Mouse (Mus musculus): ENCODE measurements around the gene Abhd15.
"Not testable (repeated sequence)": the region's sequence is repeated elsewhere in the genome, so short reads cannot be mapped to it uniquely, and the experiment has no call there.

Abhd15 gene

DNA sequence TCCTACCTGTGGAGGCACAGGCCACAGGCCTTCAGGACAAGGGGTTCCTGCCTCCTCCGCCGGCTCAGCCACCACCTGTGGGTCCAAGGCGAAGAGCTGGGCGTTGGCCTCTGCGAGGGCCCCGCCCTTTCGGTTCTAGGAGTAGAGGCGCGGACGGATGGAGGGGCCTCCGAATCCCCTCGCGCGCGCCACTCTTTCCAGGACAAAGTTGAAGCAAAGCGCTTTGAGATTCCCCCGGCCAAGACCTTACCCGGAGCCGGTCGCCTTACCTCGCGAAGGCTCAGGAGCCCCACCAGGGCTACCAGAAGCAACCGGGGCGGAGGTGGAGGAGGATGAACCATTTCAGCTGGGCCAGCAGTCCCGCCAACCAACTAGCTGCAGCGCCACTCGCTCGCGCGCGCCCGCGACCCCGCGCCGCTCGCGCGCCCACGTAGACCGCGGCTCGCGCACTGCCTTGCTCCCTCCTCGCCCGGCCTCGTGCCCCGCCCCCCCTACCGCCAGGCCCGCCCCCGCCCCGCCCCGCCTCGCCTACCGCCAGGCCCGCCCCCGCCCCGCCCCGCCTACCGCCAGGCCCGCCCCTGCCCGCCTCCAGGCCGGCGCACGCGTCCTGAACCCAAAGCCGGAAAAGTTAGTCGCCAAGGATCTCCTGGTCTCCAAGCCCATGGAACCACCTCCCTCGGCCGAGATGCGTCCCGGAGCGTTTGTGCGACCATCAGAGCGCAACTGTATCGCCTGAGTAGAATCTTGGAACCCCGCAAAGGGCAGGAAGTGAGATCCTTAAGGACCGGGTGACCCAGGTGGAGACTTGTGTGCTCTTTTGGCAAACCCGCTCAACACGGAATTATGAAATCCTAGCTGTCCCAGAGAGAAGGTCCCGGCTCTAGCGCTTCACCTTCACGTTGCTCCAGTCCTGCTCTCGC, 1.8 kb upstream of the Abhd15 start:
- peak; percentile 92 for DNase-seq

DNA sequence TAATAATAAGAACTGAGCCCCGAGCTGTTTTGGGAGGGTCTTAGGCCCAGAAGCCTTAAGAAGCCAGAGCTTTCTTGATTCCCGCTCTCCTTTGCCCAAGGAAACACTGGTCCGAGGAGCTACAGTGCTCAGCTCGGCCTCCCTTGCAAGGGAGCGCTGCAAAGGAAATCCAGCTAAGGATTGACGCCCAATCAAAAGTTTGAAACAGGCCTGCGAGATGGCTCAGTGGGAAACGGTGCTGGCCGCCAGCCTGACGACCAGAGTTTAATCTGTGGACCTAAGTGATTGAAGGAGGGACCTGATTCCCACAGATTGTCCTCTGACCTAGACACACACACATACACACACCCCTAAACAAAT, 1.1 kb upstream of the Abhd15 start:
- DNase-seq: peak; percentile 28

DNA sequence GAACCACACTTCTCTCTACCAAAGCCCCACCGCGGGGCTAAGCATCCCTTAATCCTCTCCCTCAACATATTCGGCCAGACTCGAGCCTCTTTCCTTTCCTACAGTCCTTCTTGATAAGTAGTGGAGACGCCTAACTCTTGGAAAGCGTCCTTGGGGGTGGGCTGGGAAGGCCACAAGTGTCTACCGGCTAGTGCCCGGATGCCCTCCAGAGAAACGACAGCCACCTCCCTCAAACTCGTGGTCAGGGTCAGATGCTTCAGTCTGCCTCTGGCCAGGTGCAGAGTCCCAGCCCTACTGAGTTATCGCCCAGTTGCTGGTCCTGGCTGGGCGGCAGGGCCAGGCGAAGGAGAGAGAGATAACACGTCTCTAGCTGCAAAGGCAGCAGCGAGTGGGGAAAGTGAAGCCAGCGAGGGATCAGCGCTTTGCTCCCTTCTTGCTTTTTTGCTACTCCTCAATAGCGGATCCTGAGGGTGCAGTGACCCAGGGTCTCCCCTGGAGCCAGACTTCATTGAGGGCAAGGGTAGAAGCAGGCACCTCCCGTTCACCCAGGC, 565 bp upstream of the Abhd15 start:
- DNase-seq: peak; percentile 34

DNA sequence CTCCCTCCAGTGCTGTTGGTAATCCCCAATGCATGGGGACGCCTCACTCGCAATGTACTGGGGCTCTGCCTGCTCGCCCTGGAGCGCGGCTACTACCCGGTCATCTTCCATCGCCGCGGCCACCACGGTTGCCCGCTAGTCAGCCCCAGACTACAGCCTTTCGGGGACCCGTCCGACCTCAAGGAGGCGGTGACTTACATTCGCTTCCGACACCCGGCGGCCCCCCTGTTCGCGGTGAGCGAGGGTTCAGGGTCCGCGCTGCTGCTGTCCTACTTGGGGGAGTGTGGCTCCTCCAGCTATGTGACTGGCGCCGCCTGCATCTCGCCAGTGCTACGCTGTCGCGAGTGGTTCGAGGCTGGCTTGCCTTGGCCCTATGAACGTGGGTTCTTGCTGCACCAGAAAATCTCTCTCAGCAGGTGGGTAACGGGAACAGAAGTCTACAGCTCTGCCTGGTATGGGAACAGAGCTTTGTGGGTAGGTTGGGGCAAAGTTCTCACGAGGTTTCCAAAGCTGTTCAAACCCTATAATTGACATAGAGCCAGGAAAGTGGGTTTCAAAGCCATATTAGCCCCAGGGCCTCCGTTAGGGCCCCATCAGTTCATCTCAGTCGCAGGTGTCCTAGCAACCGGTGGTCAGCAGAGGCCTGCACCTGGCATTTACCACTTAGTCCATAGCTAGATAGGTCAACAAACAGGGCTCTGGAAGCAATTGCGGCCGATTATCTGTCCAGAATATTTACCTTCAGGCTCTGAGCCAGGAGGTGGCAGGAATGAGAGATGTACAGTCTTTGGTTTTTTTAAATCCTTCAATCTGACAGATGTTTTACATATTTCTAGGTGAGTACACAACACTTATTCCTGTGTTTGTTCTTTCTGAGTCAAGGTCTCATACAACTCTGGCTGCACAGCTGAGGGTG, 974 bp downstream of the Abhd15 start, which contains the start of gene Trp53i13:
Gene Trp53i13 (minus strand): TSS at position 344 of the 916 bp plus-strand sequence.
- DNase-seq: no peak

DNA sequence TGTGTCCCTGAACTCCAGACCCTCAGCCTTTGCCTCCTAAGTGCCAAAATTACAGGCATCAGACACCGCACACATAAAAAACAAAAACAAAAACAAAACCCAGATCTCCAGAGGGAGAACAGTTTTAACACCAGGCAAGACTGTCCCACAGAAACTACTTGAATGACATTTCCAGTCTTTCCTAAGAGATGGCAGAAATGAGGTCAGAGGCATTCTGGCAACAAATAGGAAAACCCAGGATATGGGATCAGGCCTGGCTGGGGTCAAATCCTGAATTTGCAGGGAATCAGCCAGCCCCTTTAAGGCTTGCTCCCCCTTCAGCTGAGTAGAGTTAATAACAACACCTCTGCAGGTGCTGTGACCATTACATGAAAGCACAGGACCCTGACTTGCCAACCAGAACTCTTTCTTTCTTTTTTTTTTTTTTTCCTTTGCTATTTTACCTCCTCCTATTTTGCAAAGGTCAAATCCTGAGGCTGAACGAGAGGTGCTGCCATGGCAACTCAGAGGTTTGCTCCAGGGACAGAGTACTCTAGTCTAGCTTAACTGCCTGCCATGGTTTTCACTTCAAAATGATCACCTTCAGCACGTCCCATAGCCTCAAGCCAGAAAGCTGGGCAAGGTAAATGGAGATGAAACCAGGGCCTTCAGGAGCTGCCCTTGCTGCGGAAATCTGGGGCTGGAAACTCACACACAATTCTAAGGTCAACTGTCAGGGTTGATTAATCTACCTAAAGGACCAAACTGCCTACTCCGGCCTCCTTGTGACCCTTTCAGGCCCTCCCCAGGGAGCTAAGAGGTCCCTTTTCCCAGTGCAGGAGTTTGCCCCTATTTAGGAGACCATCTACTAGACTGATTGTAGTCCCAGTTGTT, 1.9 kb downstream of the Abhd15 start:
- no peak for DNase-seq

DNA sequence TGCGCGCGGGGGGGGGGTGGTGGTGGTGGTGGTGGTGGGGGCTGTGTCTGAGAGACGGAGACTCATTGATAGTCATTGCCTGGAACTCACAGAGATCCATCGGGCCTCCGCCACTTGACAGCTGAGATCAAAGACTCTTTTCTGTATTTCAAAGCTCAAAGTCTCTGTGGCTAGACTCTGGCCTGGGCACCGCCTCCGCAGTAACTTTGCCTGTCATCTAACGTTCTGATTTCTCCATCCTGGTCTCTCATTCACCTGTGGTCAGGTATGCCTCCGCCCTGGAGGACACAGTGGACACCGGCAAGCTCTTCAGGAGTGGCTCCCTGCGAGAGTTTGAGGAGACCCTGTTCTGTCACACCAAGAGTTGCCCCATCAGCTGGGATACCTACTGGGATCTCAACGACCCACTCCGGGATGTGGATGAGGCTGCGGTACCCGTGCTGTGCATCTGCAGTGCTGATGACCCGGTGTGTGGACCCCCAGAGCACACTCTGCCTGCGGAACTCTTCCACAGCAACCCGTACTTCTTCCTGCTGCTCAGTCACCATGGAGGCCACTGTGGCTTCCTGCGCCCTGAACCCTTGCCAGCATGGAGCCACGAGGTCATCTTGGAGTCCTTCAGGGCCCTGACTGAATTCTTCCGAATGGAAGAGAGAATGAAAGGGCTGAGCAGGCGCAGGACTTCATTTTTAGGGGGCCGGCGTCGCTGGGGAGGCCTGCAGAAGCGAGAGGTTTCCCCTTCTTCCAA, 3.3 kb downstream of the Abhd15 start:
- no peak for DNase-seq

DNA sequence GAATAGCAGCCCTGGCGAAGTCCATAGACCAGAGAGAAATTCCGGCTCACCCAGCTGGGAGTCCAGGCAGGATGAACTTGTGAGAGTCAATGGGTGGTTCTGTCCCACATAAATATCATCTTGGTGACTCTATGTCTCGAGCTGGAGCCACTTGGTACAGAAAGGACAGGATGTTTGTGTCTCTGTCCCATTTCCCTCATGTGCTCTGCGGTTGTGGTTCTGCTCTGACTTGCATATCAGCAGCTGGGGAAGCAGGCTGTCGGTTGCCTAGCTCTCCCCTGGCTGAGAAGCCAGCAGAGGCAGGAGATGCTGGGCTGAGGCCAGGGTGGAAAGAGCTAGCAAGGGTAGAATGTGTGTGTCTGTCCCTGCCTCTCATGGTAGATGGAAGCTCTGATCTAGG, 4.1 kb downstream of the Abhd15 start, which contains the start of gene Gm10392:
Gene Gm10392 (minus strand): TSS at position 156 of the 400 bp plus-strand sequence.
- DNase-seq: no peak

DNA sequence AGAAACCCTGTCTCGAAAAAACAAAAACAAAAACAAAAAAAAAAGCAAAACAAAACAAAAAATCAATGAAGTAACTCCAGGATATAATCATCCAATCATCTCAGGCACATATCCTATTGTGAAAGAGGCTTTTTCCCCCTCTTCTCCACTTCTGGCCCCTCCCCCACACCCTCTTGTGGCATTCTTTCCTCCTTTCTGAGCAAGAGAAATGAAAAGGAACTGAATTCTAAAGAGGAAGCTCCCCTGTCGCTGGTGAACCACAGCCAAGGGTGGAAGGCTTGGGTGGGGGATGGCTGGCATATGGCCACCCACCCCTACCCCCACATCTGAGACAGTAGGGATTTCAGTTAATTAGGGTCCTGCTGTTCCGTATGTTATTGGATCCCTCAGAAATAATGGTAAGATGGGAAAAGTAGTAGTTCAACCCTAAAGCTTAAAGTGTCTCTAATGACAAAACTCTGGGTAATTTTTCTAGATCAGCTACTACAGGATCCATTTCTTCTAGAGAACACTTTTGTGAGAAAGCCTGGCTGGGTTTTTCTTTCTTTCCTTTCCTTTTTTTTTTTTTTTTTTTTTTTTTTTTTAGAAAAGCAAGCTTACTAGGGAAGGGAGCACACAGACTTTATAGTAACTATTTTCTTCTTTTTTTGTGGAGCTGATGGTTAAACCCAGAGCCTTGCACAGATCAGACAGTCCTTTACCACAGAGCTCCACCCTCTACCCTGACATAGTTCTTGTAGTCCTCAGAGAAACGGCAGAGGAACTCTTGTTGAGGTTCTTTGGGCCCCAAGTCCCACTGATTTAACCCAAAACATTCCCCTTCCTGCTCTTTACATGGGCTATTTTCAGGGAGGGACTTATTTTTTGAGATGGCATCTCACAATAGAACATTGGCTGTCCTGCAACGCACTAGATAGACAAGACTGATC, 5.9 kb downstream of the Abhd15 start:
- no peak for DNase-seq

DNA sequence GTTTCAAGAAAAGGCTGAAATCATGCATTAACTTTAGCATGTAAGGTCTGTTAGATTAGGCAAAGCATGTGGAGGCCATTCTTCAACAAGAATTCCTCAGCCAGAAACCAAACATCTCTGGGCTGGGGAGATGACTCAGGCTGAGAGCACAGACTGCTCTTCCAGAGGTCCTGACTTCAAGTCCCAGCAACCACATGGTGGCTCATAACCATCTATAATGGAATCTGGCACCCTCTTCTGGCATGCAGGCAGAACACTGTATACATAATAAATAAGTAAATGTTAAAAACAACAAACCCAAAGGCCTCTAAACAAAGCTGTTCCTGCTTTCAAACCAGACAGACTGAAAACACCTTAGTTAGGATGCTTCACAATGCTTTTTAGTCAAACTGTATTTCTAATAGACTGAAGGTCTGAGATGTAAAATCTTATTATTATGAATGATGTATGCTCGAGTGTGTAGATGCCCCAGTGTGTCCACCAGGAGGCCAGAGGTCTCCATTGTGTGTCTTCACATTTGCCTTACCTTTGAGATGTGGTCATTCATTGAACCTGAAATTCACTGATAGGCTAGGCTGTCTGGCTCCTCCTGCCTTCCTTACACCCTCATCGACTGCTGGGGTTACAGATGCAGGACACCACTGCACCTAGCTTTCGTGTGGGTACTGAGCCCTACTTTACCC, 11.0 kb downstream of the Abhd15 start:
- DNase-seq: no peak

DNA sequence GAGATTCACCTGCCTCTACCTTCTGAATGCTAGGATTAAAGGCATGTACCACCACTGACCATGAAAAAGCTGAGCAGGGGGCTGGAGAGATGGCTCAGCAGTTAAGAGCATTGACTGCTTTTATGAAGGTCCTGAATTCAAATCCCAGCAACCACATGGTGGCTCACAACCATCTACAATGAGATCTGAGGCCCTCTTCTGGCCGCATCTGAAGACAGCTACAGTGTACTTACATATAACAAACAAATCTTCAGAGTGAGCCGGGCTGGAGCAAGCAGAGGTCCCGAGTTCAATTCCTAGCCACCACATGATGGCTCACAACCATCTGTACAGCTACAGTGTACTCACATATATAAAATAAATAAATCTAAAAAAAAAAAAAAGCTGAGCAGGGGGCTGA, 13.5 kb downstream of the Abhd15 start:
- not testable (repeated sequence) for DNase-seq

DNA sequence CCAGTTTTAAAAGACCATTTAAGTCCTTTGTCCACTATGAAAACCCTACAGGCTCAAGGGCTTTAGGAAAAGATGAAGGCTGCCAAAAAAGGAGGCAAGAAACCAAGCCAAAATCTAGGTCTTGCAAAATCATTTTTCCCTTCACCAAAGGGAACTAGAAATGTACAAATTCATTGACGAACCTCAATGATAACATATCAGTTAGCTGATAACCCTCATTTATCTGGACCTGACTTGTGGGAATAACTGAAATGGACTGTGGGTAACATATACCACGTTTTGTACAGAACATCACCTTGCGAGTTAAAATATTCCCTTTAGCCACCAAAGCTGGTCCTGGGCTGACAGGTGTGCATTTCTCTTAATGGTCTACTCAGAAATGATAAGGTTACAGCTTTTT, 14.7 kb downstream of the Abhd15 start:
- DNase-seq: no peak

DNA sequence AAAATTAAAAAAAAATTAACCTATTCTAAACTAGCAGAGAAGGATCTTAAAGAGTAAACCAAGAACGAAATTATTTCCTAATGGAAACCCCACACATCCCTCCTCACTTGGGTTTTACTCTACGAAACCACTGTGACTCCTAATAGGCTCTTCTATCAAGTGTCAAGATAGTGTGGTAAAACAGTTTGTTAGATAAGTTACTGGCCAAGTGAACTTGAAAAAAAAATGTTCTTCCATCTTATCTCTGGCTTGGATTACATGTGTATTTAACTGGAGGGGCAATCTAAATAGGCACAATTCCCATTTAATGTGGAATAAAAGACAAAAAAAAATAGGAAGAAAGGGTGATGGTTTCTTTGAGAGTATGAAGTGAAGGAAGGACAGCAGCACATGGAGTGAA, 15.9 kb downstream of the Abhd15 start:
- DNase-seq: no peak

DNA sequence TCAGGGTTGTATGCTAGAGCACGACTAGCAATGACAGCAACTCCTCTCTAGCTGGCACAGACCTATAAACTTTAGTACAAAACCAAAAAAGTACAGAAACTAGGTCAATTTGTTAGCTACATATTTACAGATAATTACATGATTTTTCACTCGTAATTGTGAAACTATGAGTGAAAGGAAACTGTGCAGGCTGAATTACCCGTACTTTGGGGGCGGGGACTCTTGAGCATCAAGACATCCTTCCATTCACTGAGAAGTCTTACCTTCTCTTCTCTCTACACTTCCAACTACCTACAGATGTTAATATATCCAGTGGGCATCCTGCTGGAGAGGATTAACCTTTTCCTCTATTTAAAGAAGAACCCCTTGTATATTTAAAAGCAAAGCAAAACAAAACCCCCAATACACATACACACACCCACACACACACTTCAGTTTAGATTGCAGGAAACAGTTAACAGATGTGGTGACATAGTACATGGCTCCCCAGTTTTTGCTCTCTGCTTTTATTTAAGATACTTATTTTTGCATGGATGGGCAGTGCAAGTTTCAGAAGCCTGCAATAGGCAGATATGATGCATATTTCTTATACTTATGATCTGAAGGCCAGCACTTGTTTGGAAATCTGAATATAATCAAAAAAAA, 17.4 kb downstream of the Abhd15 start:
- DNase-seq: no peak

DNA sequence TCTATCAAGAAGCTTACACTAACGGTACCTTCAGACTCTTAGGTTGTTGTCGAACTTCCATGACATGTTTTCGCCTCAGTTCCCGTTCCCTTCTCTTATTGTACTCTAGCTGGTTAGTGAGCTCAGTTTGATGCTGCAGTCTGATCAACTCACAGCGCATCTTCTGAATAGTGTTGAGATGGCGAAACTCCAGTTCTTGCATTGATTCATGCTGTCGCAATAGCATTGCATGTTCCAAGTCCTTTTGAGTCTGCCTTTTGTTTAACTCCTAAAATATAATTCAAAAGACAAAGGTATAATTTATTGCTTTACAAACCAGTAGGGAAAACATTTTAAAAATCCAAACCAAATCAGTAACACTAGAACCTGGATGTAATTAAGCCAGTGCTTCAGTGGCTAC, 30.3 kb downstream of the Abhd15 start:
- no peak for DNase-seq

DNA sequence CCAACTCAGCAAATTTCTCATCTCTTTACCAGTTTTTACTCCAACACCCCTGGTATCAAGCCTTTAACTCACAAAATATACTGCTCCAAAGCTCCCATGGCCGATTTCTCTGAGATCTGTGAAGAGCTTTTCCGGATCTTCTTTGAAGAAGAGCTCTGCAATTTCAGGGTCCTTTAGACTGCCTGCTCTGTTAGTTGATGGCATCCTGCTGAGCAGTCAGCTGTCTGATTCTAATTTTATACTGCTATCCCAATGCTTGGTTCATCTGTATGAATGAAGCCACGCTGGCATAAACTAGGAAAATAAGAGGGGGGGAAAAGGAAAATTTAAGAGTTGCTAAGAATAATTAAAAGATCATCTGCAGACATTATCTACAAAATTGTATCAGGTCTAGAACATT, 70.3 kb downstream of the Abhd15 start:
- no peak for DNase-seq

Measured in retina, postnatal 1 day (tissue).